Mouse (Mus musculus) right cerebral cortex, adult 18-20 months (tissue): ENCODE measurements around the gene Tbc1d4.
A peak's percentile ranks its signal among the peaks of the same experiment; 100 is the strongest.
"Not testable (repeated sequence)": the region's sequence is repeated elsewhere in the genome, so short reads cannot be mapped to it uniquely, and the experiment has no call there.

Source experiments
- DNase-seq: peaks from one replicate; pipeline ENCODE4 v3.0.0; 2022; ENCODE audit warnings: mixed read lengths

Tbc1d4 gene

GRCm38 (mm10) chr14:101594001-101594400 lies 15.0 kb downstream of the Tbc1d4 start:
- no peak for DNase-seq

- no peak for DNase-seq
Observed at GRCm38 (mm10) chr14:101593340-101593739, 15.7 kb downstream of the Tbc1d4 start.

- DNase-seq: no peak
Observed at GRCm38 (mm10) chr14:101591101-101591500, 17.9 kb downstream of the Tbc1d4 start.

- DNase-seq: not testable (repeated sequence)
Observed at GRCm38 (mm10) chr14:101588209-101588991, 20.6 kb downstream of the Tbc1d4 start.

- not testable (repeated sequence) for DNase-seq
Observed at GRCm38 (mm10) chr14:101587366-101588040, 21.5 kb downstream of the Tbc1d4 start.

- no peak for DNase-seq
Observed at GRCm38 (mm10) chr14:101586096-101586495, 22.9 kb downstream of the Tbc1d4 start.

GRCm38 (mm10) chr14:101575651-101576050 lies 33.3 kb downstream of the Tbc1d4 start:
- DNase-seq: no peak

GRCm38 (mm10) chr14:101574536-101574935 lies 34.5 kb downstream of the Tbc1d4 start:
- no peak for DNase-seq

GRCm38 (mm10) chr14:101573107-101573614 lies 35.8 kb downstream of the Tbc1d4 start:
- no peak for DNase-seq

- no peak for DNase-seq
Observed at GRCm38 (mm10) chr14:101568828-101569227, 40.2 kb downstream of the Tbc1d4 start.

- peak; percentile 13 for DNase-seq
Observed at GRCm38 (mm10) chr14:101566717-101567116, 42.3 kb downstream of the Tbc1d4 start.

GRCm38 (mm10) chr14:101565661-101566060 lies 43.3 kb downstream of the Tbc1d4 start:
- no peak for DNase-seq

GRCm38 (mm10) chr14:101561251-101561701 lies 47.7 kb downstream of the Tbc1d4 start:
- DNase-seq: no peak

GRCm38 (mm10) chr14:101559446-101559845 lies 49.5 kb downstream of the Tbc1d4 start:
- no peak for DNase-seq

- DNase-seq: no peak
Observed at GRCm38 (mm10) chr14:101548885-101549573, 60.0 kb downstream of the Tbc1d4 start.

GRCm38 (mm10) chr14:101541863-101542262 lies 67.1 kb downstream of the Tbc1d4 start:
- no peak for DNase-seq

- no peak for DNase-seq
Observed at GRCm38 (mm10) chr14:101541141-101541540, 67.8 kb downstream of the Tbc1d4 start.

- no peak for DNase-seq
Observed at GRCm38 (mm10) chr14:101540466-101540865, 68.5 kb downstream of the Tbc1d4 start.

GRCm38 (mm10) chr14:101537906-101538305 lies 71.1 kb downstream of the Tbc1d4 start:
- DNase-seq: no peak

- no peak for DNase-seq
Observed at GRCm38 (mm10) chr14:101537413-101537812, 71.6 kb downstream of the Tbc1d4 start.

GRCm38 (mm10) chr14:101532090-101532695 lies 76.8 kb downstream of the Tbc1d4 start:
- DNase-seq: no peak

GRCm38 (mm10) chr14:101530455-101530854 lies 78.5 kb downstream of the Tbc1d4 start:
- no peak for DNase-seq

- no peak for DNase-seq
Observed at GRCm38 (mm10) chr14:101529194-101529593, 79.8 kb downstream of the Tbc1d4 start.
